Mouse (Mus musculus) liver, postnatal 0 days (tissue): Measurements from ENCODE around the gene Rad21l.

Source experiments
- CTCF ChIP-seq: sonication (generic); IDR thresholded peaks from 2 replicates; pipeline ENCODE4 v1.5.1; 2016; ENCODE audit warnings: antibody characterized with exemption, low read depth
- EP300 ChIP-seq: IDR thresholded peaks from 2 replicates; pipeline ENCODE4 v1.6.1; 2016; ENCODE audit warnings: antibody characterized with exemption, low read depth, mild to moderate bottlenecking

- no peak for TF ChIP-seq CTCF
- no peak for TF ChIP-seq EP300
Observed at GRCm38 (mm10) chr2:151668433-151668832, at the start of gene Rad21l.
